Mouse (Mus musculus) activated CD4-positive, CD25-positive, alpha-beta regulatory T cell, adult 4 months (primary cell): ENCODE measurements around the gene Tmem25. TPM values are rescaled to one million over a fixed set of nuclear protein-coding genes. Genes with fewer than 3 reads are reported as not detected.
"Not testable (repeated sequence)": the region's sequence is repeated elsewhere in the genome, so short reads cannot be mapped to it uniquely, and the experiment has no call there.

Experiments
- ATAC-seq: one replicate; pipeline ENCODE4 v1.8.0; 2017
- polyA plus RNA-seq, 2 experiments: library from polyadenylated mRNA; unstranded; fragments of 100-300 nt; shearing (Covaris generic); gene quantifications; one replicate each; pipeline ENCODE4 v1.2.1; 2017

Gene Tmem25
- polyA plus RNA-seq, 2 experiments from 2014 or later = 0.34 to 1.5 TPM

DNA sequence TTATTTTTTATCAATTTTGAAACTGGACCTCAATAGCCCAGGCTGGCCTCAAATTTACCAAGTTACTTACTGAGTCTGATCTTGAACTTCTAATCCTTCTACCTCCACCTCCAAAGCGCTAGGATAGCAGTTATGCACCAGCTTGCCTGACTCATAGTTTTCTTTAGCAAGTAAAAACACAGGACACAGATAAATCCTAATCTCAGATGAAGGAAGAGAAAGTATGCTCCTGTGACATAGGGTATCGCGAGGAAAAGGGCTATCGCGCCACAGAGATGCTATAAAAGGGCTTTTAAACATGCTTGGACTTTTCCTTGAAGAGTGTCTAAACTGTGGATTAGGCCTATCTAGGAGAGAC lies 26.7 kb downstream of the Tmem25 start:
- ATAC-seq = peak; percentile 3

DNA sequence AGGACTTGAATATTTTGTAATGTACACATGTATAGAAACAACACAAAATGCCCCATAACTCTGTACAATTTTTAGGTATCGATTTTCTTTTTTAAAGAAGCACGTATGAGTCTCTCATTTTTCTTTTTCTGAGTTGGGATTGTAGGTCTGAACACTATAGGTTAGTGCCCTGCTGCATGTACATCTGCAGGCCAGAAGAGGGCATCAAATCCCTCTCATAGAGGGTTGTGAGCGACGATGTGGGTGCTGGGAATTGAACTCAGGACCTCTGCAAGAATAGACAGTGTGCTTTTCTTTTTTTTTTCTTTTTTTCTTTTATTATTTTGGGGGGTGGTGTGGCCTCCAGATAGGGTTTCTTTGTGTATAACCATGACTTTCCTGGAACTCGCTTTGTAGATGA lies 27.7 kb downstream of the Tmem25 start:
- no peak for ATAC-seq

DNA sequence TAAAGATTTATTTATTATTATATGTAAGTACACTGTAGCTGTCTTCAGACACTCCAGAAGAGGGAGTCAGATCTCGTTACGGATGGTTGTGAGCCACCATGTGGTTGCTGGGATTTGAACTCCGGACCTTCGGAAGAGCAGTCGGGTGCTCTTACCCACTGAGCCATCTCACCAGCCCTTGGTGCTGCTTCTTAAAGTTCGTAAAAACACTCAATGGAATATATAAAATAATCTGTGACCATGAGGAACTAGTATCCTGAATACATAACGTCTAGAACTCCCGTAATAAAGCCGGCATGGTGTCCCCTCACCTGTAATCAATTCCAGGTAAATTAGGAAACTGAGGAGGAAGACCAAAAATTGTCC lies 31.1 kb downstream of the Tmem25 start:
- ATAC-seq = not testable (repeated sequence)

DNA sequence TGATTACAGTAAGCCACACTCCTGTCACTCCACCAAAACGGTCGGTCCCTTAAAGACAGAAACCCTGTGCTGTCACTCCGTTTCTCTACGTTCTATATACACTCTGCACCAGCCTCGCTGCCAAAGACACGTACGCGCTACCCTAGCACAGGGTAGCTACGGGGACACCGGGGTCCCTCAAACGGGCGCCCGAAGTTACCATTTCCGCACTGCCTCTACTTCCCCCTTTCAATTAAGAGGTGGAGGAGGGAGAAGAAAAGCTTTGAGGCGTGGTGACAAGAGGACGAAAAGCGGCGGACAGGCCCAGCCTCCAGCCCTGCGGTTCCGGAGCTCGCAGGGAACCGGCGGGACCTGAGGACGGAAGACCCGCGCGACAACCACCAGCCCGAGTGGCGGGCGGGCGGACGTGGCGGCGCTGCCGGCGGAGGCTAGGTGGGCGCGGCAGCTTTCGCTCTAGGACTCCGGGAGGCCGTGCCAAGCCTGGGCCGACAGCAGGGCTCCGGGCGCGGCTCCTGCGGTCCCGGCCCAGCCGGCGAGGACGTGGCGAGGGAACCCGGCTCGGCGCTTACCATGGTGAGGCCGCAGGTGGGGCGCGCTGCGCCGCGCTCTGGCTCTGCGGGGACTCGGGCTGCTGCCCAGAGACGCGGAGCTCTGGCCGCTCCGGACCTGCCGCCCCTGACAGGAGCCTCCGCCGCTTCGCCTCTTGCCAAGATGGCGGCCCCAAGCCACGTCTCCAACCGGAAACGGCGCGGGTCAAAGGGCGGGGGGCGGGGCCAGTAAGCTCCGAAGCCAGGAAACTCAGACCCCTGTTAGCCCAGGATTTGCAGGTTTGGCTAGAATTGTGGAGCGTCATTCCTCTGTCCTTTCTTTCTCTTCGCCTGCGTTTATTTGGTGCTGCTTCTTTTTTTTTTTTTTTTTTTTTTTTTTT lies 31.7 kb downstream of the Tmem25 start, which contains the start of the genes Arcn1 and Ift46:
Arcn1 (minus strand) TSS at position 745 of the 928 bp plus-strand sequence.
Ift46 (plus strand) TSS at position 808 of the 928 bp plus-strand sequence.
- ATAC-seq = peak; percentile 70

GRCm38 (mm10) chr9:44760873-44761272 lies 38.2 kb downstream of the Tmem25 start:
- no peak for ATAC-seq

DNA sequence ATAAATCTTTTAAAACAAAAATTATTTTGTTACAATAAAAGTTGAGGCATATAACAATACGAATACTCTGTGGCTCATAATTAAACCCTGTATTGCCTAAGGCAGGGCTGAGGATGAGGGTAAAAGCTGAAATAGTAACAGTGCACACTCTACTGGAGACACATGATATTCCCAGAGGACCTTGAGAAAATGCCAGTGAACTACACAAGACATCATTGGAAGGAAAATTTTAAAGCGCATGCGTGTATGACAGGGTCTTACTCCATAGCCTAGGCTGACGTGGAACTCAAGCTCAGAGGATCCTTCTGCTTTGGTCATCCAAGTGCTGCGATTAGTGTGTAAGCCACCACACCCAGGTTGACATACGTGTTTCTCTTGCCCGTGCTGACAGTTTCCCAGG lies 50.6 kb downstream of the Tmem25 start:
- ATAC-seq = no peak

GRCm38 (mm10) chr9:44747341-44747740 lies 51.8 kb downstream of the Tmem25 start:
- no peak for ATAC-seq

DNA sequence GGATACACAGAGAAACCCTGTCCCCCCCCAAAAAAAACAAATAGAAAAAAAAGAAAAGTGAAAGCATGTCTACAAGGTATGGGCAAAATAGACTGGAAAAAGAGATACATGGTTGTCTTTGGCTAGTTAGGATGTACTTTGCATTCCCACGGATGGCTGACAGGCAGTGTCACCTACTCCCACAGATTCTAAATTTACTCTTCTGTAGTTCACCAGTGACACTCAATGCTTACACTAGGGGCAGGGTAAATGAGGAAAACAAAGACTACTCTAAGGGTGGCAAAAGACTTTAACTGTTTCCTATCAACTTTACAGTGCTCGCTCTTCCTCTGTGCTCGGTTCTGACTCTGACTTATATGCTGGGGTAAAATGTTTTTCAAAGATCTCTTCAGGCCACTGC lies 52.4 kb downstream of the Tmem25 start:
- no peak for ATAC-seq

DNA sequence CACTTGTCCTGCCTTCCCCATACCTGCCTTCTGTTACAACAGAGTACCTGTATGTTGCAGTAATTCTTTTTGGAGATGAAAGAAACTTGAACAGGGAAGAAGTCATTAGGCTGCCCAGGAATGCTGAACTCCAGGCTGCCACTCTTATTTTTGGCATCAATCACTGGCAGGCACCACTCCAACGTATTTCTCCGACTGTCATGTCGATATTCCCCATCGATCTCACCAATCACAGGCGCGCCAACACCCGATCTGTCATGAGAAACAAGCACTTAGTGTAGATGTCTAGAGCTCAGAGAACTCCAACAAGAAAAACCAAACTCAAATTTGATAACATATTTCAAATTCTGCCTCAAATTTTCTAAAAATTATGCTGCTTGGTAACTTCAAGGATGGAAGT lies 53.7 kb downstream of the Tmem25 start:
- no peak for ATAC-seq

Other genes with a start within 250 kb of the Tmem25 start
- 10 to 100 TPM; 49.2 to 80.2 TPM for gene Cxcr5, start 237.4 kb downstream of the Tmem25 start, polyA plus RNA-seq
- gene Ddx6, start 194.4 kb downstream of the Tmem25 start, polyA plus RNA-seq = 10 to 100 TPM; 54.3 to 76.5 TPM
- gene Treh, start 126.1 kb downstream of the Tmem25 start, polyA plus RNA-seq = not detected
- gene Phldb1, start 64.1 kb downstream of the Tmem25 start, polyA plus RNA-seq = under 1 TPM in 1 of 2 experiments, not detected in 1; 0.30 TPM
- gene Arcn1, start 31.5 kb downstream of the Tmem25 start, polyA plus RNA-seq = 10 to 100 TPM; 83.9 to 84.2 TPM
- 10 to 100 TPM; 62.3 to 65.5 TPM for gene Ift46, start 31.4 kb downstream of the Tmem25 start, polyA plus RNA-seq
- gene Ttc36, start 3.8 kb upstream of the Tmem25 start, polyA plus RNA-seq = under 1 TPM in 1 of 2 experiments, not detected in 1; 0.77 TPM
- gene Kmt2a, start 82.0 kb upstream of the Tmem25 start, polyA plus RNA-seq = 10 to 100 TPM; 28.7 to 31.1 TPM
- 100 to 1,000 TPM; 538 to 670 TPM for gene Atp5l, start 121.4 kb upstream of the Tmem25 start, polyA plus RNA-seq
- gene Ube4a, start 166.3 kb upstream of the Tmem25 start, polyA plus RNA-seq = 10 to 100 TPM; 34.0 to 38.4 TPM
- 1,000 to 10,000 TPM; 1,430 to 1,870 TPM for gene Cd3g, start 181.1 kb upstream of the Tmem25 start, polyA plus RNA-seq
- 1,000 to 10,000 TPM in 1 of 2 experiments, 100 to 1,000 TPM in 1; 682 to 1,081 TPM for gene Cd3d, start 182.5 kb upstream of the Tmem25 start, polyA plus RNA-seq
- gene Cd3e, start 210.3 kb upstream of the Tmem25 start, polyA plus RNA-seq = 1,000 to 10,000 TPM in 1 of 2 experiments, 100 to 1,000 TPM in 1; 791 to 1,491 TPM
- not detected for gene Mpzl2, start 240.5 kb upstream of the Tmem25 start, polyA plus RNA-seq